Mouse (Mus musculus): ENCODE results near the gene Pcdh19. TPM values are rescaled to one million over a fixed set of nuclear protein-coding genes. Genes with fewer than 3 reads are reported as not detected.
A peak's percentile ranks its signal among the peaks of the same experiment; 100 is the strongest.
"Not testable (repeated sequence)": the region's sequence is repeated elsewhere in the genome, so short reads cannot be mapped to it uniquely, and the experiment has no call there.

Gene Pcdh19
- polyA plus RNA-seq (2015; fragmentation: Nextera tagmentation; extraction: Ambion mirVana): 0.44 and 0.46 TPM in 2 replicates

- Histone ChIP-seq H3K4me1 (replicated peaks) (no peaks in the 10 kb centered on the region), H3K9me3 (replicated peaks) (no peaks in the 10 kb centered on the region), H3K4me3 (replicated peaks) (peak within 1 kb of the TSS; percentile 38), H3K9ac (no peak within 1 kb of the TSS), H3K36me3 (replicated peaks) (no peaks in the 10 kb centered on the region), H3K27ac (replicated peaks) (no peak within 1 kb of the TSS), H3K27me3 (peaks cover 76% of the 10 kb centered on the region), H3K4me2 (peak within 1 kb of the TSS; percentile 59)
- 13% methylated on average over 14 of the region's 26 CpGs for WGBS (ENCODE audit: insufficient replicate concordance)
- peak; percentile 60; the same call in 1 of the 2 replicates for ATAC-seq (ENCODE audit: insufficient read depth)
These were observed at the start of gene Pcdh19 for GRCm38 (mm10) chrX:133688840-133689239. Pcdh19 (minus strand) TSS chrX:133688987.

- H3K4me1 ChIP-seq (replicated peaks): no peaks in the 10 kb centered on the region
- H3K9me3 ChIP-seq (replicated peaks): no peaks in the 10 kb centered on the region
- no peak overlapping the region for H3K4me2 ChIP-seq
- no peak for ATAC-seq (ENCODE audit: insufficient read depth)
- H3K27ac ChIP-seq (replicated peaks): no peak overlapping the region
- H3K9ac ChIP-seq: no peak overlapping the region
- no peak overlapping the region for H3K4me3 ChIP-seq (replicated peaks)
- H3K36me3 ChIP-seq (replicated peaks): no peaks in the 10 kb centered on the region
- 69% methylated on average over 2 of the region's 2 CpGs for WGBS (ENCODE audit: insufficient replicate concordance)
- no peaks in the 10 kb centered on the region for H3K27me3 ChIP-seq
These were observed 47.1 kb upstream of the Pcdh19 start for GRCm38 (mm10) chrX:133735871-133736270.

- Histone ChIP-seq H3K4me1 (replicated peaks) (no peaks in the 10 kb centered on the region), H3K9me3 (replicated peaks) (no peaks in the 10 kb centered on the region), H3K27ac (replicated peaks) (no peak overlapping the region), H3K36me3 (replicated peaks) (no peaks in the 10 kb centered on the region), H3K27me3 (no peaks in the 10 kb centered on the region), H3K9ac (no peak overlapping the region), H3K4me3 (replicated peaks) (no peak overlapping the region), H3K4me2 (no peak overlapping the region)
- ATAC-seq (ENCODE audit: insufficient read depth): no peak
- 27% methylated on average over 6 of the region's 6 CpGs for WGBS (ENCODE audit: insufficient replicate concordance)
These were observed 46.2 kb upstream of the Pcdh19 start for GRCm38 (mm10) chrX:133734984-133735383.

- H3K27ac ChIP-seq (replicated peaks): no peak overlapping the region
- no peaks in the 10 kb centered on the region for H3K27me3 ChIP-seq
- H3K36me3 ChIP-seq (replicated peaks): no peaks in the 10 kb centered on the region
- H3K4me1 ChIP-seq (replicated peaks): no peaks in the 10 kb centered on the region
- no peak overlapping the region for H3K4me2 ChIP-seq
- H3K4me3 ChIP-seq (replicated peaks): no peak overlapping the region
- no peaks in the 10 kb centered on the region for H3K9me3 ChIP-seq (replicated peaks)
- WGBS (ENCODE audit: insufficient replicate concordance): 52% methylated on average over 3 of the region's 3 CpGs
- ATAC-seq (ENCODE audit: insufficient read depth): no peak
- H3K9ac ChIP-seq: no peak overlapping the region
These were observed 32.7 kb upstream of the Pcdh19 start for GRCm38 (mm10) chrX:133721517-133721916.

GRCm38 (mm10) chrX:133710621-133711020 lies 21.8 kb upstream of the Pcdh19 start:
- WGBS (ENCODE audit: insufficient replicate concordance): 44% methylated on average over 2 of the region's 2 CpGs
- H3K4me2 ChIP-seq: no peak overlapping the region
- H3K27ac ChIP-seq (replicated peaks): no peak overlapping the region
- no peaks in the 10 kb centered on the region for H3K27me3 ChIP-seq
- no peak overlapping the region for H3K4me3 ChIP-seq (replicated peaks)
- no peak overlapping the region for H3K9ac ChIP-seq
- no peaks in the 10 kb centered on the region for H3K4me1 ChIP-seq (replicated peaks)
- no peaks in the 10 kb centered on the region for H3K9me3 ChIP-seq (replicated peaks)
- no peaks in the 10 kb centered on the region for H3K36me3 ChIP-seq (replicated peaks)
- ATAC-seq (ENCODE audit: insufficient read depth): no peak

GRCm38 (mm10) chrX:133702902-133703301 lies 14.1 kb upstream of the Pcdh19 start:
- no peaks in the 10 kb centered on the region for H3K4me1 ChIP-seq (replicated peaks)
- 51% methylated on average over 1 of the region's 1 CpGs for WGBS (ENCODE audit: insufficient replicate concordance)
- no peak overlapping the region for H3K27ac ChIP-seq (replicated peaks)
- H3K27me3 ChIP-seq: no peaks in the 10 kb centered on the region
- ATAC-seq (ENCODE audit: insufficient read depth): no peak
- no peak overlapping the region for H3K4me2 ChIP-seq
- no peaks in the 10 kb centered on the region for H3K9me3 ChIP-seq (replicated peaks)
- no peaks in the 10 kb centered on the region for H3K36me3 ChIP-seq (replicated peaks)
- H3K4me3 ChIP-seq (replicated peaks): no peak overlapping the region
- no peak overlapping the region for H3K9ac ChIP-seq

GRCm38 (mm10) chrX:133697871-133698270 lies 9.1 kb upstream of the Pcdh19 start:
- H3K4me3 ChIP-seq (replicated peaks); H3K27ac ChIP-seq (replicated peaks); H3K4me1 ChIP-seq (replicated peaks); H3K9ac ChIP-seq; H3K36me3 ChIP-seq (replicated peaks); H3K9me3 ChIP-seq (replicated peaks); H3K4me2 ChIP-seq; H3K27me3 ChIP-seq; ATAC-seq (ENCODE audit: insufficient read depth): not testable (repeated sequence)
- WGBS (ENCODE audit: insufficient replicate concordance): 47% methylated on average over 2 of the region's 4 CpGs

GRCm38 (mm10) chrX:133696461-133696860 lies 7.7 kb upstream of the Pcdh19 start:
- no peak overlapping the region for H3K4me3 ChIP-seq (replicated peaks)
- H3K4me1 ChIP-seq (replicated peaks): no peaks in the 10 kb centered on the region
- H3K9ac ChIP-seq: no peak overlapping the region
- no peaks in the 10 kb centered on the region for H3K36me3 ChIP-seq (replicated peaks)
- 30% methylated on average over 4 of the region's 4 CpGs for WGBS (ENCODE audit: insufficient replicate concordance)
- no peak for ATAC-seq (ENCODE audit: insufficient read depth)
- H3K9me3 ChIP-seq (replicated peaks): no peaks in the 10 kb centered on the region
- peaks cover 4% of the 10 kb centered on the region for H3K27me3 ChIP-seq
- H3K27ac ChIP-seq (replicated peaks): no peak overlapping the region
- no peak overlapping the region for H3K4me2 ChIP-seq

GRCm38 (mm10) chrX:133693037-133693760 lies 4.4 kb upstream of the Pcdh19 start:
- Histone ChIP-seq H3K4me2 (no peak overlapping the region), H3K27me3 (peaks cover 37% of the 10 kb centered on the region), H3K4me1 (replicated peaks) (no peaks in the 10 kb centered on the region), H3K27ac (replicated peaks) (no peak overlapping the region), H3K4me3 (replicated peaks) (no peak overlapping the region), H3K36me3 (replicated peaks) (no peaks in the 10 kb centered on the region), H3K9me3 (replicated peaks) (no peaks in the 10 kb centered on the region), H3K9ac (no peak overlapping the region)
- 48% methylated on average over 5 of the region's 5 CpGs for WGBS (ENCODE audit: insufficient replicate concordance)
- ATAC-seq (ENCODE audit: insufficient read depth): no peak

- H3K27me3 ChIP-seq: peaks cover 45% of the 10 kb centered on the region
- no peak overlapping the region for H3K4me2 ChIP-seq
- no peaks in the 10 kb centered on the region for H3K9me3 ChIP-seq (replicated peaks)
- H3K9ac ChIP-seq: no peak overlapping the region
- 30% methylated on average over 2 of the region's 2 CpGs for WGBS (ENCODE audit: insufficient replicate concordance)
- H3K4me1 ChIP-seq (replicated peaks): no peaks in the 10 kb centered on the region
- ATAC-seq (ENCODE audit: insufficient read depth): no peak
- no peak overlapping the region for H3K27ac ChIP-seq (replicated peaks)
- H3K4me3 ChIP-seq (replicated peaks): no peak overlapping the region
- no peaks in the 10 kb centered on the region for H3K36me3 ChIP-seq (replicated peaks)
These were observed 3.6 kb upstream of the Pcdh19 start for GRCm38 (mm10) chrX:133692392-133692790.

GRCm38 (mm10) chrX:133691581-133692391 lies 3.0 kb upstream of the Pcdh19 start:
- Histone ChIP-seq H3K27ac (replicated peaks) (no peak overlapping the region), H3K9me3 (replicated peaks) (no peaks in the 10 kb centered on the region), H3K4me2 (peak overlapping the region; percentile 25), H3K4me3 (replicated peaks) (no peak overlapping the region), H3K36me3 (replicated peaks) (no peaks in the 10 kb centered on the region), H3K27me3 (peaks cover 51% of the 10 kb centered on the region), H3K4me1 (replicated peaks) (no peaks in the 10 kb centered on the region), H3K9ac (no peak overlapping the region)
- WGBS (ENCODE audit: insufficient replicate concordance): 10% methylated on average over 12 of the region's 12 CpGs
- no peak for ATAC-seq (ENCODE audit: insufficient read depth)

Measured in liver, embryonic 15.5 days (tissue).